Mouse (Mus musculus): ENCODE results near the gene Kcnh1.

Gene Kcnh1

DNA sequence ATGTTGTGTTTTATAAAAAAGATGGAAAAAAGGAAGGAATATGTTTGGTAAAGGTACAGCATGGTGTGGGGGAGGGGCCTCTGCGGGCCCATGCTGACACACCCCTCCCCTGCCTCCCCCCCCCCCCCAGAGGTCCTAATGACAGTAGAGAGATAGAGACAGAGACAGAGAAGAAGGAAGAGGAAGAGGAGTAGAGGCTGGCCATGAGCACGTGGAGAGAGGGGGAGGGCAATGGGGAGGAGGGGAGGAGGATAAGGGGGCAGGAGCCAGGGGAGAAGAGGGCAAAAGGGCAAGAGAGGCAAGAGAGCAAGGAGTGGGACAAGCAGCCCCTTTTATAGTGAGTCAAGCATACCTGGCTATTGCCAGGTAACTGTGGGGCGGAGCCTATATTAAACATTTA lies 123.5 kb downstream of the Kcnh1 start:
- DNase-seq (ENCODE audit: extremely low read depth, insufficient read length, low spot score), result no peak

DNA sequence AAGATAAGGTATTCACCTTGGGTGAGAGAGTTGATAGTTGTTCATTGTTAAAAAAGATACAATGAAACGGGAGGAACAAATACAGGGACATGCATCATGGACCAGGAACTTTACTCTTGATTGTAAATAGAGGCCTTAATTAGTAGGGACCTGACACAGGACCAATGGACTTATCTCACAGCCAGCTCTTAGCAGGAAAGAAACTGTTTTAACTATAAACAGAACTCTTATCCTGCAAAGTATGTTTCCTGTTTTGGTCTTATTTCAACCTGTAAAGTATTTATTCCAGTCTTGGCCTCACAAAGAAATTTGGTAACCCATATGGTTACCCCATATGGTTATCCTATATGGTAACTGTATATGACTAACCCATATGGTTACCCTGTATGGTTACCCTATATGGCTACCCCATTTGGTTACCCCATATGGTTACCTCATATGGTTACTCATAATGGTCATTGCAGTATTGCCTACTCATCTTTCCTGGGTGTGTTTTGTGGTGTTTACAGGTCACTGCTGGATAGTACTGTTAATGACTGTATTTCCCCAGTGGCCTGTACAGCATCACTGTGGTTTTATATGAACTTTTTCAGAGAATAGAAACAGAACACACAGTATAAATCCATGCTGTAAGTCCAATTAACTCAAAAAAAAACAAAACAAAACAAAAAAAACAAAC lies 125.0 kb downstream of the Kcnh1 start:
- DNase-seq (ENCODE audit: extremely low read depth, insufficient read length, low spot score), result no peak

DNA sequence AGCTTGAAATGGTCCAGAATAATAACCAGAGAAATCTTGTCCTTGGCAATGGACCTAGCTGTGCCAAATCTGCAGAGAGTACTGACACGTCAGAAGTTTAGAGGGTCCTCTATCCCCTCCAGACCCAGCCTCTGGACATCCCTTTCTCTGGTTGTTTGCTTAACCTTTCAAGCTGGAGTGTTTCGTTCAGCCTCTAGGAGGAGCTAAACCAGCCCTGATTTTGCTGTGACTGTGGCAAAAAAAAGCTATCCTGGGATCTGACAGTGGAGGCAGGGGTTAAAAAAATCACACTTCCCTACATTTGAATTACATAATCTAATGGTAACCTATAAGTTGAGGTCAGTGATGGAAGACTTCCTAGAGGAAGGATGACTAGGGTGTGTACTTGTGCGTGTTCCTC lies 133.6 kb downstream of the Kcnh1 start:
- DNase-seq (ENCODE audit: extremely low read depth, insufficient read length, low spot score), result no peak

DNA sequence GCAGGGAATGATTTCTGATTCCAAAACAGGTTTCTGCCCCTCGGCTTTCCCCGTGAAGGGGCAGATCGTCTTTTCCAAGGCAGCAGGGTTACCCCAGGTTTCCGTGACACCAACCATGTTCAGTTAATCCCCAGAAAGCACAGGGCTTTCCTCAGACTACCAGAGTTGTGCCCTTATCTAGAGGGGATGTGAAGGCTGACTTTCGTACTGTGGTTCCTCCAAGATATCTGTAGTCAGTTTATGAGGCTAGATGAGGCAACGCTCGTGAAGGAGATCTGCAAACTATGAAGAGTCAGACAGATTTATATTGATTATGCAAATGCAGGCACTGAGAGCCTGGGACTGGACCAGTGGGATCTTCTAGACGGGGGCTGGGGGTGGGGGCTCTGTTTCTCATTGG lies 136.5 kb downstream of the Kcnh1 start:
- no peak for DNase-seq (ENCODE audit: extremely low read depth, insufficient read length, low spot score)

DNA sequence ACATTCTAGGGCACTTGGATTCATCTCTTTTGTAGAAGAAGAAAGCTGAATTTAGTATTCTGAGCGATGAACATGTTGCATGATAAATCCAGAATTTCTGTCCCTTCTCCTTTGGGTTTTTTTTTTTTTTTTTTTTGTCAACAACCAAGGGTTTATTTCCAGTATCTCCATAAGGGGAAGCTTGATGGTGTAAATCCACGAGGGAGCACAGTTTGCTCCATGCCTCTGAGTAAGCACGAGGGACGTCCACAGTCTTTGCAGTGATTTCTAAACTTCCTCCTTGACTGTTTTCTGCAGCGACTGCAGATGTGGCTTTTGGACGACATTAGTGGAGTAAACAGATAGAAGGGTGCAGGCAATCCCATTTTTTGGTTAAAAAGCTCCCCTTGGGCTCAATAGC lies 140.6 kb downstream of the Kcnh1 start:
- no peak for DNase-seq (ENCODE audit: extremely low read depth, insufficient read length, low spot score)

DNA sequence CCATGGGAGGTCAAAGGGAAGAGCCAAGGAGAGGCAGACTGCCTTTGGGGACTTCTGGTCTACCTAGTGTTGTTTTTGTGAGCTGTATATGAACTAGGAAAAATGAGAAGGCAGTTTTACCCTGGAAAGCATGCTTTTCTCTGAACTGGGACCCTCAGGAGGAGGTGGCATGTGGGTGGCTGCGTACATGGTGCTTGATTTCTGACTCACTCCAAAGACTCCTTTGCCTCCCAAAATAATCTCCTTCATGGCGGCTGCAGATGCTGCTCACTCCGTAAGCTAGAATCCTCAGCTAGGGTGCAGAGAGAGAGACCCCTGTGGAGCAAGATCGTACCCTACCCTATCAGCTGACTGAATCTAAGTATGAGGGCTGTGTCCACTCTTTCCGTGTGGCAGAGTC lies 145.5 kb downstream of the Kcnh1 start:
- no peak for DNase-seq (ENCODE audit: extremely low read depth, insufficient read length, low spot score)

DNA sequence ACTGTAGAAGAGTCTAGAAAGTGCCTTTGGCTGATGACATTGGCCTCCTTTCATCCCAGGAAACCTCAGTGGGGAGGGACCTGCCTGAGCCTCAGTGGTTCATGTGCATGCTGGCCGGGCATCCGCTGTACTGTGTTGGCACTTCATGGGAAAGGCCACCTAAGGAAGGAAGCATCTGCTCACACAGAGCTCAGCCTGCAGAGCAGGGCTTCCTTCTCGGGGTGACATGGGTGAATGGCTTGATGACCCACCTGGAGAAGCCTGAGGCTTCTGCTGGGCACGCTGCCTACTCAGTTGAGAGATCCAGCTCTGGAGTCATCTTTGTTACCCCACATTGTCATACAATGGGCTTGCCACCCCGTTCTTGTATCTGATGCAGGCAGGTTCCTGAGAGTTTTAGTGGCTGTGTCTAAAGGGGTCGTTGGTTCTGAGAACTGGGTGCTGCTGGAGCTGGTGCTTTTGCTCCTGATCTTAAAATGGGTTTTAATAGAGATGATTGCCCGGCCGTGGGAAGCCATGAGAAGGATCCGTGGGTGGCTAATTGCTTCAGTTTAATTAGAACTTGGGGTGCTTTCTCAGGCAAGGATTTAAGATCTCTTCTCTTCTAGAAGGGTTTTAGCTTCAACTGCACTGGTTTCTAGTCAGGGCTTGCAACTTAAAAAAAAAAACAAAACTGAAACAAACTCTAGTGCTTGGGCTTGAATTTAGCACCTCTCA lies 148.9 kb downstream of the Kcnh1 start:
- DNase-seq (ENCODE audit: extremely low read depth, insufficient read length, low spot score), result no peak

DNA sequence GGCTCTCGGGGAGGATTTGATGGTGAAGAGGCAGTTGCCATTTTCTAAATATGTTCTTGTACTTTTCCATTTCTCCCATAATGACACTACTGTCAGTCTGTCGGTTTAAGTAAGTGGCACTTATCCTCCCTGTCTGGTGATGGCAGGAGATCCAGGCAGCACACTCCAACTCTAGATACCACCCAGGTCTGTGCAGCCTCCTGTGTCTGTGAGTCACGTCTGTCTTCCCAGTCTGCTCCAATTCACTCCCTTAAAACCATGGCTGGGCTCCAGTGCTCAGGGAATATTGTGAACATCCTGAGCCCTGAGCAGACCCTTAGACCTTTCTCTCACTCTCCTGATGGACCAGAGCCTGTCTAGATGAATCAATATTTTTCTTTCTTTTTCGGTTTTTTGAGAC lies 151.2 kb downstream of the Kcnh1 start:
- no peak for DNase-seq (ENCODE audit: extremely low read depth, insufficient read length, low spot score)

DNA sequence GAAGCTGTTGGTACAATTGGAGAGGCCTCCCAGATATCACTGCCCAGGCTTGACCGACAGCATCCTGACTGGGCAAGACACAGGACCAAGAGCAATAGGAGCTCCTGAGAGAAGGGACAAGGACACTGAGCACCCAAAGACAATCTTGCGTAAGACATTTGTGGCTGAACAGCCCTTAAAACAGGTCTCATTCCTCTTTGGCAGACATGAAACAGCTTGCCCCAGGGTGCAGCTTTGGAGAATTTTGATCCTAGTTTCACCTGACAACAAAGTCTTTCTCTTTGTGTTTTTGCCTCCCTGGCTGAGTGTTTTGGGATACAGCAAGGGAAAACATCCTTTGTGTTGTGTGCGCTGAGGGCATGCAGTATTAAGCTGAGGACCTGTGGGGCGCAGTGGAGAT lies 153.4 kb downstream of the Kcnh1 start:
- DNase-seq (ENCODE audit: extremely low read depth, insufficient read length, low spot score), result no peak

DNA sequence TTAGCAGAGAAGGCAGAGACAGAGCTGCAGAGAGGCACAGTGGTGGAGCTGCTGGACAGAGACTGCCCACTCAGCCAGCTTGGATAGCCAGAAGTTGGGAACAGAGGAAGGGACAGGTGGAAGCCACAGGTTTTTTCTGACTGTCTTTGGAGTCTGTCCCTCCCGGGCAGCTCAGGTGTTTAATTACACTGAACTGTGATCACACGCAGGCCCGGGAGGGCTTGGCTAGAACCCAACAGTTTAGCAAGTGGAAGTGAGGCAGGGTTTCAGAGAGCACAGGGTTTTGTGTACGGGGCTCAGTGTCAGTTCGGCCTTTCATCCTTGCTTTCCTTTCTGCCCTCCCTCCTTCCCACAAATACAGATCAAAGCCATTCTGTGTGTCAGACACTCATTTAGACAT lies 156.8 kb downstream of the Kcnh1 start:
- DNase-seq (ENCODE audit: extremely low read depth, insufficient read length, low spot score), result no peak

DNA sequence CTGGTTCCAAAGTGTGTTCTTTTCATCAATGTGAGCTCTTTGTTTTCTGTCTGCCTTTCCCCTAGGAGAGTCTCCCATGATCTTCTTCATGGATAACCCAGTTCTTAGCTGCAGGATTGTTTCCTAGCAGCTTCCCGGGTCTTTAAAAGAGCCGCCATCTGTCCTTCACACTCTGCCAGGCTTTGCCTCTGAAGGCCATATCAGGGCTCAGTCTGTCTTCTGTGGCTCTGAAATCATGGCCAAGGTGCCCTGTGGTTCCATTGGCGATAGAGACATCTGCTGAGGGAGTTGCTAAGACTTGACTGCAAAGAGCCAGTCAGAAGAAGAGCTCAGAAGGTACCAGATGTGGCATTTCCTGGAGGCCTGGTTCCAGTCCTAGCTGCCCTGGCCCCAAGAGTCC lies 165.7 kb downstream of the Kcnh1 start:
- DNase-seq (ENCODE audit: extremely low read depth, insufficient read length, low spot score), result no peak

DNA sequence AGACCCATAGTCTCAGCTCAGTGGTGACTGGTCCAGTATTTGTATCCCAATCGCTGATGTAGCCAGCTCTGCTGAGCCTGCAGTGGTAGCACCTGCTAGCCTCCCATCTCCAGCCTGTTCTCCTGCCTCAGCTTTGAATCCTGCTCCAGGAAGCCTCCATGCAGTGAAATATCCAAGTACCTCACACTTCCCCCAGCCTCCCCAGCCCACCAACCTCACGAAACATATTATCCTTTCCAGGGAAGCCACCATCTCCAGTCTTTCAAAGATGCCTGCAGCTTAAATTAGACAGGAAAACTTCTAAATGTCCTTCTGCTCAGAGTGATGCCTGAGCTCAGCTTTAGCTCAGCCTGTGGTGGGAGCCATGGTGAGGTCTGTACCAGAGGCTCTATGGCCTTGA lies 168.6 kb downstream of the Kcnh1 start:
- no peak for DNase-seq (ENCODE audit: extremely low read depth, insufficient read length, low spot score)

DNA sequence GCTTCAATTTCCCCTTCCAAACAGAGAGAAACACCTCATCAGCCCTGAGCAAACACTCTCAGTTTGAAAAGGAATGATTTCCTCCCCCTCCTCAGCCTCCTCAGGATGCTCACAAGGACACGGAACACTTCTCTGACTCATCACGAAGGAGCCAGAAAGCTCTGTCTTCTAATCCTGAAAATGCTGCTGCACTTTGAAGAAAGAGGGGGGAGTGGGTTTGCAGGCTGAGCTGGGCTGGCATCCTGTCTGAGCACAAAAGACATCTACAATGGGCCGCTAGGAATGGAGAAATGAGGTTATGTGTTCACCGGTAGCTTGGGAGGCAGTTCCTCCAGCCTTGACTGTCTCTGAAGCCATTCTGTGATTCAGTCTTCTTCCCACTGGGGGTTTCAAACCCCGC lies 177.8 kb downstream of the Kcnh1 start:
- no peak for DNase-seq (ENCODE audit: extremely low read depth, insufficient read length, low spot score)

DNA sequence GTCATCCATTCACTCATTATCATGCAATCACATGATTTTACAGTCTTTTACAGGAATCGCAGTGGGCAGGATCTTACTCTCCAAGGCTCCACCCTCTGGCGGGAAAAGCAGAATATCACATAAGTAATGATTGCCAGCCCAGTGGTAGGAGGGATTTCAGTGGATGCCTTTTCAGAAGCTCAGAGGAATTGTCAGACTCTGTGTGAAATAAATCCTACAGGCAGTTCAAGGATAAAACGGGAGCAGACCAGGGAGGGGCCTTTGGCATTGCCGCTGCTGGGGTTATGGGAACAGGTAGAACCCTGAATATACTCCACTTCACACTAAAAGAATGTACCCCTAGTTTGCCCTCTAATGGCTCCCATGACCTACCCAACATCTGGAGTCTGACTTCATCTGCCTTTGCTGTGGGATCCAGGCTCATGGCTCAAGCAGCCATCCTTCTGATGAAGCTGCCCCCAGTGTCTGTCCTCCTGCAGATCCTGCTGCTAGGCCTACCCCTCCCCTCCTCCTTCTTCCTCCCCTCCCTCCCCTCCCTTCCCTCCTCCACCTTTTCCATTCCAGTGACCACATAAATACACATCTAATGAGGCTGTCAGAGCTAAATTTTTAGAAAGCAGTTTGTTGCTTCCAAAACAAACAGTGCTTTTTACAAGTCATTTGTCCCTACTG lies 181.5 kb downstream of the Kcnh1 start:
- no peak for DNase-seq (ENCODE audit: extremely low read depth, insufficient read length, low spot score)

DNA sequence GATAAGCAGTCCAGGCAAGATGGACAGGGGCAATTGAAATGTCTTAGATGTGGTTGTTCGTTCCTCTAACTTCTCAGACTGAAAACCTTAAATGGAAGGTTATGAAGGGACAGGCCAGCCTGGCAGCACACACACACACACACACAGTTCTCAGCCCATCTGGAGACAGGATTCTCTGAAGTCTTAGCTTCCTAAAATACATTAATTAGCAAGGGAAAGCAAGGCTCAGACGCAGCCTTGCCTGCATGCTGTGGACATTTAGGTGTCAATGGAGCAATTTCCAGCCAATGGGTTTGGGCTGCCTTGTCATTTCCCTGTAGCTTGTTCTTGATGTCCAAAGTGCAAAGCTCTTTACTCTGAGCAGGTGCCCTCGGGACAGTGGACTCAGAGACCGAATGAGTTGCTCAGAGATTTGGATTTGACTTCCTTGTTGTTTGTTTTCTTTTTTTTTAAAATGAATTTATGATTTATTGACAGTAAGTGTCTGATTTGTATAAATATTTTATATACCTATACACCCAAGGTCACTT lies 188.0 kb downstream of the Kcnh1 start:
- no peak for DNase-seq (ENCODE audit: extremely low read depth, insufficient read length, low spot score)

DNA sequence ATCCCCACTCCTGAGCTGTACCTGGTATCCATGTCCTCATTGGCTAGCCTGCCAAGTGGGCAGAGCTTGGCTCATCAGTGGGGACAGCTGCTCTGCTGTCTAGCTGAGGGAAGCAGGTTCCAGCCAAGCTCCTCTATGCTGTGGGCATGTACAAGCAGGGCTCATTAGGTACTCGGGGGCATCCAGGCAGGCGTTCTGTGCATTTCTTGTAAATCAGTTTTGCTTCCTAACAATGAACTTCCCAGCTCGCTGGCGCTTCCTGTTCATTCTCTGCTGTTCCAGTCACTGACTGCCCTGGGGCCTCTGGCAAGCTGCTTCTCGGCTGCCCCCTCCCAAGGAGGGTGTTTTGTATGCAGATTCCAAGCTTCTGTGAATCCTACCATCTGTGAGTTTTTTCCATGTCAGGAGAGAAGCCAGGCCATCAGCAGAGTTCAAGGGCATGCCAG lies 190.0 kb downstream of the Kcnh1 start:
- no peak for DNase-seq (ENCODE audit: extremely low read depth, insufficient read length, low spot score)

DNA sequence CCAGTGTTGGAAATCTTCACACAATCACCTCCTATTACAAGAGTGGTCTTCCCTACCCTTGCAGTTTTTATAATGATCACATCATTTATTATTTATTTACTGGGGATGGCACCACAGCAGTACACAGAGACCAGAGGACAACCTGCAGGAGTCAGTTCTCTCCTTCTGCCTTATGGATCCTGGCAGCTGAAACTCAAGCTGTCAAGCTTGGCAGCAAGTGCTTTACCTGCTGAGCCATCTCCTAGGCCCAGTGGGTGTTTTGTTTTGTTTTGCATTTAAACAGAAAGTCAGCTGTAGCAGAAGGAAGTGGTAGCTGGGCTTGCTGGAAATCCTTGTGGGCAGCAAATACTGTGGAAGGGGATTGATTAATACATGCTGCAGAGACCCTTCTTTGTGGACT lies 197.1 kb downstream of the Kcnh1 start:
- no peak for DNase-seq (ENCODE audit: extremely low read depth, insufficient read length, low spot score)

DNA sequence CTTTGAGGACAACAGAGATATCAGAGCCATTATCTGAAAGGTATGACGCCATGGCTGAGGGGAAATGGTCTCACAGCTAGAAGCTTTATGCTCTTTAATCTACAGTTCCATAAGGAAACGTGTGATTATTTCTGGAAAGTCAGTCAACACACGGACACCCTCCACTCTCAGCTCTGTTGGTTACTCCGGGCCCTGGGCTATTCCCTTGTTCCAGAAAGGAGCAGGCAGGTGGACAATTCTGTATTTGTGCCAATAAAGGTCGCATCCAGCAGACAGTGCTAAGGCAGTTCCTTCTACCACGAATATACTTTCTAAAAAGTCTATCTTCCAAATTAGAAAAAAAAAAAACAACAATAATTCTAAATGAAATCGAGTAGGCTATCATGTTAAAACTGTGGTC lies 200.5 kb downstream of the Kcnh1 start:
- no peak for DNase-seq (ENCODE audit: extremely low read depth, insufficient read length, low spot score)

DNA sequence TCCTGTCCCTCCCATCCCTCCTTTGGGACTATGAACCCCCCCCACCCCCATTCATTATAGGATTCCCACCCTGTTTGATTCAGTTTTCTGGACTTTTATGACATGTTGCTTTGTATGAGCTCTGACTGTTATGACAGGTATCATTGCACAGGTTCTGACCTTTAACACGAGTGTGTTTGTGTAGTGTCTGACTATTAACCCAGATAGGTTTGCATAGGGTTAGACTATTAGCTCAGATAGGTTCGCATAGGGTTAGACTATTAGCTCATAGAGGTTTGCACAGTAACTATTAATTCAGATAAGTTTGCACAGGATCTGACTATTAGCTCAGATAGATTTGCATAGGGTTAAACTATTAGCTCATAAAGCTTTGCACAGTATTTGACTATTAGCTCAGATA lies 201.7 kb downstream of the Kcnh1 start:
- no peak for DNase-seq (ENCODE audit: extremely low read depth, insufficient read length, low spot score)

DNA sequence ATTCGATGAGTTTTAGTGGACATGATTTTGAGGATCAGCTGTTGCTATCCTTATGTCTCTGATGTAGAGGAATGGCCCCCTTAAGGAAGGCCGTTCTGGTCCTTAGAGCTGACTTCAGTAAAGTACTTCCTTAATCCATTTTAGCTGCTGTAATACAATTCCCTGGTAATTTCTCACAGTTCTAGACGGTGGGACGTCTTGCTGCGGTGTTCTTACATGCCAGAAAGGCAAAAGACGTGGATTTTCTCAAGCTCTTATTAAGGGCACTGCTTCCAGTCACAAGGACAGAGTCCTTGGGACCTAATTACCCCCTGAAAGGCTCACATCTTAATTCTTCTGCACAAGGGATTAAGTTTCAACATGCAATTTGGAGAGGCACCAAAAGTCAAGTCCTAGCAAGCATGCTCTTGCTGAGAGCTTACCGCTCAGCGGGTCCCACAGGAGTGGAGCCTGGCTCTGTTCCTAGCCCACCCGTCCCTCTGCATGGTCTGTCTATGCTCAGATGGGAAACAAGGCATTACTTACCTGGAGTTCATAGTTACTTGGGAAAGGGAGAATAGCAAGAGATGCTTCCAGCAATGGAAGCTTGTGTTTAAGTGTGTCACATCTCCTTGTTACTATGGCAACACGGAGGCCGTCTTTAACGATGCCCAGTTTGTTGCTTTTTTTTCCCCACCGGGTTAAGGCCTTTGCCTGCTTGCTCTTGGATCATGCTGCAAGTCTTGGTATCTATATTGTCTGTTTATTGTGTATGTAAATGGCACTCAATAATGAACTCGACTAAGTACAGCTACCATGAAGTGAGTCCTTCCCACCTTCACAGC lies 209.3 kb downstream of the Kcnh1 start:
- no peak for DNase-seq (ENCODE audit: extremely low read depth, insufficient read length, low spot score)

DNA sequence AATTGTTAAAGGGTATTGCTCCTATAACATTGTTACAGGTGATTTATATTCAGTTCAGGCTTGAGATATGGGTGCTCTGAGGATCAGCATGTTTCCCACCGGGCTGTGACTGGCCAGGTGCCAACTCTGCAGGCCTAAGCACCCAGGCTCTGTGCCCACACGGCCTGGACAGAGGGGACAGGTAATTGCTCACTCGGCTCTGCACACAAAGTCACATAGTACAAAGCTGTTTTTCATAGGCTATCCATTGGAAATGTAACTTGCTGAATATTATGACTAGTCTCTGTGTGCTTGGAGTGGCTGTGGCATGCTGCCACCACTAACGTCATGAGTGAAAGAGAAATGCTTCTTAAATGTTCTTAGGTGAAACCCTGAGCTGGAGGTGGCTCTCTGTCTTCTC lies 210.4 kb downstream of the Kcnh1 start:
- DNase-seq (ENCODE audit: extremely low read depth, insufficient read length, low spot score), result no peak
